ENCODE assay signal across 16 mouse cellular contexts in genomic region chr1:74197726-74198470, GRCm38 (mm10). TPM values are rescaled to one million over a fixed set of nuclear protein-coding genes. Genes with fewer than 3 reads are reported as not detected.
A peak's percentile ranks its signal among the peaks of the same experiment; 100 is the strongest.
DNase-seq lines count a peak whose midpoint lies in the region; ATAC-seq lines count a peak whose summit lies in the region.
"Had no signal": no experiment of that assay in that cellular context is flagged by ENCODE, and none has a peak within 500 bp of the region (broad histone marks: within the 10 kb centered on the region; RNA-seq: fewer than 3 reads in every experiment).

No protein-coding gene starts in this region.

- no peak overlapping the region for H3K4me2 ChIP-seq in liver, embryonic 16.5 days (ENCODE audit: low read depth, low read length)
- H3K4me2 ChIP-seq: heart, embryonic 15.5 days; hindbrain, embryonic 15.5 days; lung, embryonic 14.5 days had no signal

- H3K27me3 ChIP-seq in heart, embryonic 10.5 days (ENCODE audit: insufficient read depth, poor library complexity, severe bottlenecking) = no peaks in the 10 kb centered on the region
- H3K27me3 ChIP-seq in liver, embryonic 16.5 days (ENCODE audit: control insufficient read depth, insufficient read depth, low read depth, low read length) = no peaks in the 10 kb centered on the region
- H3K27me3 ChIP-seq: heart, embryonic 15.5 days; hindbrain, embryonic 15.5 days had no signal

- ATAC-seq in frontal cortex, adult (ENCODE audit: low TSS enrichment) = peak; percentile 98
- ATAC-seq in liver, embryonic 16.5 days (ENCODE audit: low read depth) = no peak

- no peaks in the 10 kb centered on the region for H3K36me3 ChIP-seq in heart, embryonic 10.5 days
- no peaks in the 10 kb centered on the region for H3K36me3 ChIP-seq in liver, embryonic 16.5 days (ENCODE audit: control insufficient read depth, insufficient read depth)
- H3K36me3 ChIP-seq: heart, embryonic 15.5 days; hindbrain, embryonic 15.5 days had no signal

- H3K27ac ChIP-seq in heart, embryonic 10.5 days = no peak overlapping the region
- 0 out of 2 replicates have a peak overlapping the region, but pooled peaks have one; percentile 48 for H3K27ac ChIP-seq in liver, embryonic 16.5 days (ENCODE audit: low read length)
- H3K27ac ChIP-seq: gastrocnemius, adult 2 months; heart, embryonic 15.5 days; hindbrain, embryonic 15.5 days had no signal

- no peak overlapping the region for H3K4me3 ChIP-seq in heart, embryonic 10.5 days
- no peak overlapping the region for H3K4me3 ChIP-seq in liver, embryonic 16.5 days (ENCODE audit: low read depth, low read length)
- H3K4me3 ChIP-seq: gastrocnemius, adult 2 months; heart, embryonic 15.5 days; hindbrain, embryonic 15.5 days had no signal

- no peak overlapping the region for H3K9ac ChIP-seq in liver, embryonic 16.5 days (ENCODE audit: low read depth, low read length)
- H3K9ac ChIP-seq: heart, embryonic 15.5 days; hindbrain, embryonic 15.5 days; lung, embryonic 14.5 days had no signal

- peaks cover 5% of the 10 kb centered on the region; the same call in 1 of the 2 replicates for H3K4me1 ChIP-seq in heart, embryonic 10.5 days
- H3K4me1 ChIP-seq in liver, embryonic 16.5 days (ENCODE audit: control insufficient read depth, low read depth, low read length) = peaks cover 5% of the 10 kb centered on the region
- H3K4me1 ChIP-seq: heart, embryonic 15.5 days; hindbrain, embryonic 15.5 days had no signal

- DNase-seq in heart, embryonic 10.5 days (ENCODE audit: low spot score) = peak; percentile 64
- DNase-seq in heart, adult 18-20 months = no peak
- DNase-seq in layer of hippocampus, adult 9-11 months = peak; percentile 90
- DNase-seq in gastrocnemius, postnatal 25 days = no peak
- DNase-seq in spleen, postnatal 36 days (ENCODE audit: low spot score in 2 of 2) = no peak
- DNase-seq in testis, postnatal 14 days (ENCODE audit: low spot score) = no peak
- DNase-seq: adrenal gland, postnatal 25 days; cerebellum, adult 11 months; gastrocnemius, adult 2 months; kidney, postnatal 4 days; lung, embryonic 14.5 days; thymus, postnatal 4 days had no signal

- 79% methylated on average over 12 of the region's 12 CpGs for WGBS in heart, embryonic 10.5 days
- 56% methylated on average over 12 of the region's 12 CpGs for WGBS in liver, embryonic 16.5 days (ENCODE audit: insufficient replicate concordance)

- no peaks in the 10 kb centered on the region for H3K9me3 ChIP-seq in heart, embryonic 10.5 days
- no peaks in the 10 kb centered on the region for H3K9me3 ChIP-seq in liver, embryonic 16.5 days (replicated peaks; ENCODE audit: control insufficient read depth, low read length)
- H3K9me3 ChIP-seq: heart, embryonic 15.5 days; hindbrain, embryonic 15.5 days had no signal

RNA-seq across cellular contexts. Expression of gene Cxcr1, which starts 3.5 kb away (rescaled TPM):
- polyA plus RNA-seq in heart, embryonic 10.5 days (2016; fragmentation: Nextera tagmentation; extraction: Ambion mirVana) = not detected in 2 replicates
- not detected for total RNA-seq in heart, adult 18-20 months (2021)
- polyA plus RNA-seq in liver, embryonic 16.5 days (2015; fragmentation: Nextera tagmentation; extraction: Ambion mirVana) = 0.07 TPM in 1 of 2 replicates, not detected in the other
- total RNA-seq in gastrocnemius, postnatal 25 days (2021) = not detected
- total RNA-seq: adrenal gland, postnatal 25 days; gastrocnemius, adult 2 months had no signal
- polyA plus RNA-seq: heart, embryonic 15.5 days; hindbrain, embryonic 15.5 days; lung, embryonic 14.5 days had no signal

RNA-seq across cellular contexts. Expression of gene Arpc2, which starts 38.0 kb away (rescaled TPM):
- 470 and 475 TPM in 2 replicates for polyA plus RNA-seq in heart, embryonic 10.5 days (2016; fragmentation: Nextera tagmentation; extraction: Ambion mirVana)
- 100 to 1,000 TPM; 141 to 153 TPM for total RNA-seq in heart, adult 18-20 months (2021)
- 181 and 187 TPM in 2 replicates for polyA plus RNA-seq in liver, embryonic 16.5 days (2015; fragmentation: Nextera tagmentation; extraction: Ambion mirVana)
- 10 to 100 TPM; 62.7 to 70.6 TPM for total RNA-seq in gastrocnemius, postnatal 25 days (2021)

RNA-seq across cellular contexts. Expression of gene Cxcr2, which starts 44.1 kb away (rescaled TPM):
- 0.09 and 0.20 TPM in 2 replicates for polyA plus RNA-seq in heart, embryonic 10.5 days (2016; fragmentation: Nextera tagmentation; extraction: Ambion mirVana)
- under 1 TPM in 1 of 2 experiments, not detected in 1; 0.44 TPM for total RNA-seq in heart, adult 18-20 months (2021)
- polyA plus RNA-seq in liver, embryonic 16.5 days (2015; fragmentation: Nextera tagmentation; extraction: Ambion mirVana) = 1.8 and 2.7 TPM in 2 replicates
- total RNA-seq in gastrocnemius, postnatal 25 days (2021) = not detected
- total RNA-seq: adrenal gland, postnatal 25 days had no signal

Comparison
In these comparisons a context has a peak if more than half of its experiments do, and no peak if none do; other contexts are left out.
1. DNase-seq: peak in heart, embryonic 10.5 days (single experiment) and layer of hippocampus, adult 9-11 months (single experiment); none in heart, adult 18-20 months (0 of 2), gastrocnemius, postnatal 25 days (single experiment), spleen, postnatal 36 days (0 of 2) and testis, postnatal 14 days (single experiment).